11 mouse cellular contexts compared by ENCODE assay signal in the genomic region with DNA sequence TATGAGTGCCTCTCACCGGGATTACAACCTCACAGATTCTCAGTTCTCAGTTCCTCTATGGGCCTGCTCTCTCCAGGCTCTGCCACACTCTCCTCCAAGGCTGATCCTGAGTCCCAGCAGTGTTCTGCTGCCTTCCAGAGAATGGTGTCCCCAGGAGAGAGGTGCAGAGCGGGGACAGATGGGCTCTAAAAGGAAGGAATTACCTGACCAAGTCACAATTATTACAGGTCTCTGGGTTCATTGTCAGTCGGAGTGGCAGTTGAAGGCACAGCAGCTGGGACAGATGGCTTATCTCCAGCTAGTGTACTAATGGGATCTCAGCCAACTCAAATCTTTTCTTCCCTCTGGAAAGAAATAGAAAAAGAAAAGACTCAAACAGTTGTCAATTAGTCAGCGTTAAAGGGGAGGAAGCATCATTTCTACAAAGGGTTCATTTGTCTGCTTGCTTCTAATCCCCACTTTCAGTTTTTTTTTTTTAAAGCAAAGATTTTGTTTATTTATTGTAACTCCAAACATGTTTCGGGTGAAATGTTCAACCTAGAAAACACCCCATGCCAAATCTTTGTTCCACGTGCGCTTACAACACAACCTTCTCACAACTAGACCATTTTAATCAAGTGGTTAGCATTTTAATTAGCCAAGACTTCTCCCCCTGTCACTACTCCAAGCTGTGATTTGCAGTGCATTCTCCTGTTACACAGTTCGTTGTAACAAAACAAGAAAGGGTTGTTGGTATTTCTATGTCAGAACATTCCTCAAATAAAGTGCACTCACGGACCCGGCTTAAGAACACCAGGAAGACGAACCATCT.
DNase-seq lines count a peak whose midpoint lies in the region; ATAC-seq and TF ChIP-seq lines count a peak whose summit lies in the region.
"Had no signal": no experiment of that assay in that cellular context is flagged by ENCODE, and none has a peak within 500 bp of the region (broad histone marks: within the 10 kb centered on the region; RNA-seq: fewer than 3 reads in every experiment).

No protein-coding gene starts in this region.

- 66% methylated on average over 11 of the region's 11 CpGs for WGBS in heart, adult 2 months
- WGBS in neural tube, embryonic 13.5 days: 52% methylated on average over 11 of the region's 11 CpGs
- 68% methylated on average over 11 of the region's 11 CpGs for WGBS in midbrain, embryonic 10.5 days
- 76% methylated on average over 11 of the region's 11 CpGs for WGBS in liver, postnatal 0 days (ENCODE audit: insufficient replicate concordance)

- no peak for TF ChIP-seq POLR2A in heart, adult 2 months (IDR thresholded peaks at IDR 0.05; ENCODE audit: insufficient read depth, low read depth, low read length)

- H3K4me2 ChIP-seq in neural tube, embryonic 13.5 days: no peak overlapping the region
- no peak overlapping the region for H3K4me2 ChIP-seq in liver, postnatal 0 days (ENCODE audit: low read depth, low read length)
- H3K4me2 ChIP-seq: heart, embryonic 11.5 days; limb, embryonic 15.5 days had no signal

- no peaks in the 10 kb centered on the region for H3K4me1 ChIP-seq in heart, adult 2 months (ENCODE audit: control insufficient read depth, insufficient read depth, low read length)
- H3K4me1 ChIP-seq in neural tube, embryonic 13.5 days (replicated peaks): peaks cover 11% of the 10 kb centered on the region
- H3K4me1 ChIP-seq in midbrain, embryonic 10.5 days: peaks cover 8% of the 10 kb centered on the region
- H3K4me1 ChIP-seq in liver, postnatal 0 days (ENCODE audit: insufficient read depth): no peaks in the 10 kb centered on the region
- H3K4me1 ChIP-seq: limb, embryonic 15.5 days had no signal

- no peak overlapping the region for H3K27ac ChIP-seq in heart, adult 2 months
- H3K27ac ChIP-seq in neural tube, embryonic 13.5 days (replicated peaks): peak overlapping the region; percentile 35; the same call in 1 of the 2 replicates
- peak overlapping the region; percentile 46; the same call in 1 of the 2 replicates for H3K27ac ChIP-seq in midbrain, embryonic 10.5 days (replicated peaks)
- no peak overlapping the region for H3K27ac ChIP-seq in liver, postnatal 0 days (ENCODE audit: low read depth)
- H3K27ac ChIP-seq: limb, embryonic 15.5 days; macrophage had no signal

- H3K79me2 ChIP-seq in heart, adult 2 months (replicated peaks; ENCODE audit: control insufficient read depth, insufficient read depth, low read length): no peaks in the 10 kb centered on the region

- H3K4me3 ChIP-seq in heart, adult 2 months: no peak overlapping the region
- no peak overlapping the region for H3K4me3 ChIP-seq in neural tube, embryonic 13.5 days
- H3K4me3 ChIP-seq in midbrain, embryonic 10.5 days: no peak overlapping the region
- no peak overlapping the region for H3K4me3 ChIP-seq in liver, postnatal 0 days (ENCODE audit: low read depth, low read length)
- H3K4me3 ChIP-seq: limb, embryonic 15.5 days had no signal

- no peak for ATAC-seq in neural tube, embryonic 13.5 days (ENCODE audit: low read depth)
- ATAC-seq in liver, postnatal 0 days: no peak
- no peak for ATAC-seq in CD4-positive, CD25-positive, alpha-beta regulatory T cell, adult 4 months
- no peak for ATAC-seq in megakaryocyte progenitor cell, adult 5-6 weeks (replicated peaks; ENCODE audit: poor library complexity)

- no peak overlapping the region for H3K9ac ChIP-seq in heart, adult 2 months (ENCODE audit: low read depth, low read length)
- no peak overlapping the region for H3K9ac ChIP-seq in neural tube, embryonic 13.5 days
- H3K9ac ChIP-seq in liver, postnatal 0 days (replicated peaks): no peak overlapping the region
- H3K9ac ChIP-seq: limb, embryonic 15.5 days had no signal

- TF ChIP-seq CTCF in heart, adult 2 months (IDR thresholded peaks at IDR 0.05): no peak
- no peak for TF ChIP-seq CTCF in liver, postnatal 0 days (IDR thresholded peaks at IDR 0.05; ENCODE audit: low read depth)

- intact Hi-C loops in heart, adult 2 months (cut with DNase I): no loop called here

- H3K36me3 ChIP-seq in heart, adult 2 months (ENCODE audit: control insufficient read depth, insufficient read depth, low read length): no peaks in the 10 kb centered on the region
- H3K36me3 ChIP-seq in neural tube, embryonic 13.5 days: no peaks in the 10 kb centered on the region
- no peaks in the 10 kb centered on the region for H3K36me3 ChIP-seq in midbrain, embryonic 10.5 days
- H3K36me3 ChIP-seq in liver, postnatal 0 days (replicated peaks; ENCODE audit: insufficient read depth, low read length): no peaks in the 10 kb centered on the region
- H3K36me3 ChIP-seq: limb, embryonic 15.5 days had no signal

- H3K9me3 ChIP-seq in neural tube, embryonic 13.5 days: no peaks in the 10 kb centered on the region
- H3K9me3 ChIP-seq in midbrain, embryonic 10.5 days (replicated peaks): no peaks in the 10 kb centered on the region
- no peaks in the 10 kb centered on the region for H3K9me3 ChIP-seq in liver, postnatal 0 days (ENCODE audit: low read length)
- H3K9me3 ChIP-seq: limb, embryonic 15.5 days had no signal

- no peak for TF ChIP-seq EP300 in heart, adult 2 months (IDR thresholded peaks at IDR 0.05; ENCODE audit: insufficient read depth, low read depth, low read length)
- no peak for TF ChIP-seq EP300 in liver, postnatal 0 days (IDR thresholded peaks at IDR 0.05; ENCODE audit: low read depth)

- peak; percentile 40 for DNase-seq in heart, adult 11 months
- no peak for DNase-seq in heart, adult 2 months
- no peak for DNase-seq in neural tube, embryonic 10.5 days (ENCODE audit: extremely low spot score, low spot score)
- no peak for DNase-seq in midbrain, embryonic 10.5 days (ENCODE audit: low spot score)
- DNase-seq in liver, postnatal 0 days: no peak

- no peaks in the 10 kb centered on the region; the same call in 1 of the 2 replicates for H3K27me3 ChIP-seq in heart, adult 2 months (ENCODE audit: control insufficient read depth, insufficient read depth, low read length)
- H3K27me3 ChIP-seq in neural tube, embryonic 13.5 days: no peaks in the 10 kb centered on the region
- H3K27me3 ChIP-seq in midbrain, embryonic 10.5 days (ENCODE audit: low read depth, poor library complexity, severe bottlenecking): no peaks in the 10 kb centered on the region
- no peaks in the 10 kb centered on the region for H3K27me3 ChIP-seq in liver, postnatal 0 days (ENCODE audit: insufficient read depth, low read length)

Comparison
In these comparisons a context has a peak if more than half of its experiments do, and no peak if none do; other contexts are left out.
1. H3K27ac ChIP-seq: peak in neural tube, embryonic 13.5 days (single experiment) and midbrain, embryonic 10.5 days (single experiment); none in heart, adult 2 months (single experiment) and liver, postnatal 0 days (single experiment).